Mouse (Mus musculus): ENCODE measurements around the gene Meis3. TPM values are rescaled to one million over a fixed set of nuclear protein-coding genes. Genes with fewer than 3 reads are reported as not detected.

Meis3 gene
- total RNA-seq, 2 experiments from 2014 or later: 38.0 to 42.5 TPM

DNA sequence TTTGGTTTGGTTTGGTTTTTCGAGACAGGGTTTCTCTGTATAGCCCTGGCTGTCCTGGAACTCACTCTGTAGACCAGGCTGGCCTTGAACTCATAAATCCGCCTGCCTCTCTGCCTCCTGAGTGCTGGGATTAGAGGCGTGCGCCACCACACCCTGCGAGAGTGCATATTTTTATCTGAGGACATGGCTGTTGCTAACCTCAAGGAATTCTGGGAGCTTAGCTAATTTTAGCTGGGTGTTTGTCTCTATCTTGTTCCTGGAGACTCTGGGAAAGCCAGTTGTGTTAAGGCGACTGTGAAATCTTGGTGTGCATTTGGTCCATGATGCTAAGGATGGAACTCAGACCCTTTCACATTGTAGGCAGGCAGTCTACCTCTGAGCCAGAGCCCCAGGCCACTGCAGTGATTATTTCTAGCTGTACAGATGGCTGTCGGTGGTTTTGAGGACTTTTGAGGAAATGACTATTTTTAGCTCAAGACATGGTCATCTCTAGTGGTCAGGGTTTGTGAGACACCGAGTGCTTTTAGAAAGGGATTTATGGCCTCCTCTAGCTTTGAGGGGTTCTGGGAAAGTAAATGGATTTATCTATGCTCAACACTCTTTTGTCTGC lies 18.7 kb upstream of the Meis3 start:
- no peak for DNase-seq (ENCODE audit: low spot score in 2 of 2)

- peak in 1 of 2 experiments; percentile 15 for DNase-seq (ENCODE audit: low spot score in 2 of 2)
Measured at GRCm38 (mm10) chr7:16158735-16159134, 16.2 kb upstream of the Meis3 start.

DNA sequence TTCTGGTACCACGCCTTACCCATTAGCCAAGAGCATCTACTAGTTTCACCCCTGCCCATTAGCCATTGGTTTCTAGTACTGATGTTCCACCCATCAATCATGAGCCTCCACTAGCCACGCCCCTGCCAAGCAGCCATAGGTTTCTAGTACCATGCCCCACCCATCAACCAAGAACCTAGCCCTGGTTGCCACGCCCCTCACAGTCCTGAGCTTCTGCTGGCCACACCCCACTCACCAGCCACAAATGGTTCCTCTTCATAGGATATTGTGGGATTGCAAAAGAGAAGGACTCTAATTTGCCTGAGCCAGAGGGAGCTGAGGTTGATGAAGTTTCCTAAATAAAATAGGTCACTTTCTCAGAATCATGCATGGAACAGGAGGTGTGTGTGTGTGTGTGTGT lies 14.2 kb upstream of the Meis3 start:
- peak in 1 of 2 experiments; percentile 62 for DNase-seq (ENCODE audit: low spot score in 2 of 2)

DNA sequence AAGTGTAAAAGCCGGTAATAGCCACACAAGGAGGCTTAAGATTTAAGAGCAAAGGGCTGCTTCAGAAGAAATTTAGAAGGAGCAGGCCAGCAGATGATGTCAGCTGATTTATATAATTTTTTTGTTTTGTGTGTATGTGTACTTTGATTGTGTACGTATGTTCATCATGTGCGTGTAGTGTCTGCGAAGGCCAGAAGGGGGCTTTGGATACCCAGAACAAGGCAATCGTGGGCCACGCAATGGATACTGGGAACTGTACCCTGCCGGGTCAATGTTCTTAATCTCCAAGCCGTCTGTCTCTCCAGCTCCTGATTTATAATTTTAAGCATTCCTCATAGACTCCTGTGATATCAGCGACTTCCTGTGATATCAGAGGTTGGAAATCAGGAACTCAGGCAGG lies 13.6 kb upstream of the Meis3 start:
- no peak for DNase-seq (ENCODE audit: low spot score in 2 of 2)

- DNase-seq (ENCODE audit: low spot score in 2 of 2): no peak
Measured at GRCm38 (mm10) chr7:16162036-16162435, 12.9 kb upstream of the Meis3 start.

DNA sequence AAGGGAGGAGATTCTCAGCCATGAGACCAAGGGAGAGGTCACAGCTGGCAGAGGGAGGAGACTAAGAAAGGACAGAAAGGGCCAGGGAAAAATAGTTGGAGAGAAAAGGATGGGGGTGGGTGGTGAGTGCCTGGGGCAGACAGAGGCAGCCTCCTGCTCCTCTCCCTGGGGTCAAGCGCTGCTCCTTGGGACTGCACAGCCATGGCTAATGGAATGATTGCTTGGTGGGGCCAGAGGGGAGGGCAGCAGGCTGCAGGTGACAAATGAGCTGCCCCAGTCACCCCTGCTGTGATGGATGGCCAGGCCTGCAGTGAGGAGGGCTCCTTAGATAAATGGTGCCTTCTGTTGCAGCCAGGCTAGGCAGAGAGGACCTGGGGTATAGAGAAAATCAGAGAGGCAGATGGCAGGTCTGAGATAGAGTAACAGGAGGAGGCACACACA lies 2.7 kb upstream of the Meis3 start:
- DNase-seq (ENCODE audit: low spot score in 2 of 2): no peak

DNA sequence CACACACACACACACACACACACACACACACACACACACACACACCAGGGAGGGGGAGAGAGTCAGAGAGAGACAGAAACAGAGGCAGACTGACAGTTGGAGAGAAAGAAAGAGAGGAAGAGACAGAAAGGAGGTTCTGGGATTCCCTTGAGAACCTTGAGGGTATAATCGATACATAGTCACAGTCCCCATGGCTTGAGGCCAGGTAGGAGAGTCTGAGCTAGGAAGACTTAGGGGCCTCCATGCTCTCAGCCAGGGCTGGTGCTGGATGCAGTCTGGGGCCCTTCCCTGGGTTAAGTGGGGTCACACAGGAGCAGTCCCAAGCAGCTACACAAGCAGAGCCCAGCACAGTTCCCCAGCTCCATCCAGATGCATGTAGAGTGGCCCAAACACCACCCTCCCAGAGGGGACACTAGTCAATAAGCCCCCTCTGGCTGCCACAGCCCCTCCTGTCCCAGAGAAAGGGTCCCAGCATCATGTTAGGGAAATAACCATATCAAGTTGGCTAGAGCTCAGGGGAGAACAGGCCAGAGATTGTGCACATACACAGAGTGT lies 2.2 kb upstream of the Meis3 start:
- no peak for DNase-seq (ENCODE audit: low spot score in 2 of 2)

- DNase-seq (ENCODE audit: low spot score in 2 of 2): no peak
Measured at GRCm38 (mm10) chr7:16173146-16173545, 1.7 kb upstream of the Meis3 start.

- DNase-seq (ENCODE audit: low spot score in 2 of 2): no peak
Measured at GRCm38 (mm10) chr7:16175542-16175931, 647 bp downstream of the Meis3 start.

- DNase-seq (ENCODE audit: low spot score in 2 of 2): no peak
Measured at GRCm38 (mm10) chr7:16178114-16178513, 3.2 kb downstream of the Meis3 start.

GRCm38 (mm10) chr7:16183663-16184062 lies 8.8 kb downstream of the Meis3 start:
- DNase-seq (ENCODE audit: low spot score in 2 of 2): no peak

GRCm38 (mm10) chr7:16187494-16187893 lies 12.6 kb downstream of the Meis3 start:
- no peak for DNase-seq (ENCODE audit: low spot score in 2 of 2)

- peak; percentile 82 to 88 for DNase-seq (ENCODE audit: low spot score in 2 of 2)
Measured at GRCm38 (mm10) chr7:16192315-16192714, 17.4 kb downstream of the Meis3 start.

DNA sequence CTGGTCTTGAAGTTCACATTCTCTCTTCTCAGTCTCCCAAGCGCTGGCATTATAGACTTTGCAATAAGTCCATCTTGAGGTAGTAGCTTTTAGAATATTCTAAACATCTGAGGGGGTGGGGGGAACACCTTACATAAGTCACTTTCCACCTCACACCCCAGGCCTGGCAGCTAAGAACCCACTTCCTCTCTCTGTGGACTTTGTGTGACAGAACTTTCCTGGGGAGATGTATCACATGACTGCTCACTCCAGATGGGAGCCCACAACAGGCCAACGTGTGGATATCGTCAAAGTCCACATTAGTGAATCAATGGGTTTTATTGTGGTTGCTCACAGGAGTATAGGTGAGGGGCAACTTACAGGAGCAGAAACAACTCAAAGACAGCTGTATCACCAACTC lies 18.8 kb downstream of the Meis3 start:
- no peak for DNase-seq (ENCODE audit: low spot score in 2 of 2)

DNA sequence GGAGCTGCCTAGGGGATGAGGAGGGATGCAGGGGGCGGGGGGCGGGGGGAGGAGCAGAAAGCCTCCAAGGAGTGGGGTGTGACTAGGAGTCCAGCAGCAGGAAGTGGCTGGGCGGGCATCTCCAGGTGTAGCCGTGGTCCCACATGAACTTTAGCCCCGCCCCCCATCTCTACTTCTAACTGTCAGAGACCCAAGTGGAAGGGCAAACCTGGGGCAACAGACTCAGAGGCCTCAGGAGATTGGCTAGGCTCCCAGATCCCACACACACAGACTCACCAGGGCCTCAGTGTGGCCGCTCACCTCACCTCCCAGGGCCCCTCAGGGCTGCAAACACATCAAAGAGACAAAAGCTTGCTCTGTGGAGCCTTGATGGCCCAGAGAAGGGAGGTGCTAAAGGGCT lies 21.7 kb downstream of the Meis3 start:
- DNase-seq (ENCODE audit: low spot score in 2 of 2): no peak

- no peak for DNase-seq (ENCODE audit: low spot score in 2 of 2)
Measured at GRCm38 (mm10) chr7:16197166-16197565, 22.3 kb downstream of the Meis3 start.

DNA sequence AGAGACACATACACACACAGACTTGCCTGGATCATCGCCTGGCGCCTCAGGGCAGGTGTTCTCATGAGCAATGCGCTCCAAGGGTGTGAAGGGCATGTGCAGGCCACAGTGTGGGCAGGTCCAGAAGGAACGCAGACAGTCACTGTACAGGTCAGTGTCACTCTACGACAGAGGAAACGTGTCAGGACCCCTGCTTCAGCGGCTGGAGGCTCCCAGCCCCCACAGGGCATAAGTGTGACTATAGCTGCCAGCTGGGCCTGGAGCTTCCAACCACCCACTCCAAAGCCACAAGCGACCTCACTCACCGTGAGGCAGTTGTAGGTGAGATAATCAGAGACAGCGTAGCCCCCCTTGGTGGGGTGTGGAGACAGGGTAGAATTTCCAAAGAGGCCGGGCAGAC lies 23.6 kb downstream of the Meis3 start:
- DNase-seq (ENCODE audit: low spot score in 2 of 2): no peak

GRCm38 (mm10) chr7:16201136-16201535 lies 26.2 kb downstream of the Meis3 start:
- DNase-seq (ENCODE audit: low spot score in 2 of 2): no peak

DNA sequence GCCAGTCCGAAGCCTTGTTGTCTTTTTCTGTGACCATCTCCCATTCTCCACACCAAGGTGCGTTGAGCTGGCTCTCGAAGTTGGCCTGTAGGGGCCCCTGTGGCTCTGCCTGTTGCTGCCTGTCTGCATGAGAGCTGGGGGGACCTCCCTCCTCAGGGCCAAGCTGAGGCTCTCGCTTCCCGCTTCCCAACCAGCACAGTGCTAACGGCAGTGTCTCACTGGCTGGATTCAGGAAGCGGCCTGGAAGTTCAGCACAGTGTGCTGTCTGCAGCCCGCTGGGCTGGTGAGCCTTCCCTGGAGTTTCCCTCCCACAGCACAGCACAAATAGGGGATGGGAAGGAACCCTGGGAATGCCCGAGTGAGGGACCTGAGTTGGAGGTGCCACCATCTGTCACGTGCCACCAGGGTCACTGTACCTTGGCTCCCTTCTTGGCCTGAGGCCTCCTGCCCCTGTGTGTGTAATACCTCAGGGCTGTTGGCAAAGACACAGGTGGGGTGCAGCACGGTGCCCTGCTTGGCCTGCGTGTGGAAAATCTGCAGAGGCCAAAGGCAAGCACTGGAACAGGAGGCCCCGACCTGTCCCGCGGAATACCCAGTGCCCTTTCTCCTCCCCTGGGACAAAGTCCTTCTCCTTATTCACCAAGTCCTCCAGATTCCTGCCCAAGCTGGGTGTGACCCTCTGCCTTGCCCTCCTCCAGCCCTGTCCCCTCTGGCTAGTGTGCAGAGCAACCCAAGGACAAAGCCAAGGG lies 28.0 kb downstream of the Meis3 start:
- DNase-seq (ENCODE audit: low spot score in 2 of 2): no peak

GRCm38 (mm10) chr7:16203505-16203903 lies 28.6 kb downstream of the Meis3 start:
- DNase-seq (ENCODE audit: low spot score in 2 of 2): no peak

DNA sequence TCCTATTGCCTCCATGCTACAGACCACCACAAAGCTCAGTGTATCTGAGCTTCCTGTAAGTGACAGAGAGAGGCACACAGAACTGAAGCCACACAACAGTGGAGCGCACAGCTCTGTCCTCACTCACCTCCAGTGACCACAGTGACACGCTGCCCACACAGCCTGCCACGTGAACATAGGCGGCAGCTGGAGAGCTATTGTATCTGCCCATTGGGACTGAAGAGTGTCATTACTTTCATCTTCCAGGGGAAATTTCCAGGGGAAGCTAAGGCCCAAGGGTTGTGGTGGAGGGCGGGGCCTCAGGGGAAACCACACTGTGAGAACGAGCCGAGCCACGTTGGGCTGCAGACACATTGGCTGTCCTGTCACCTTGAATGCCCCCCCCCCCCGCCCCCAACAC lies 29.9 kb downstream of the Meis3 start:
- no peak for DNase-seq (ENCODE audit: low spot score in 2 of 2)

- DNase-seq (ENCODE audit: low spot score in 2 of 2): no peak
Measured at GRCm38 (mm10) chr7:16207076-16207475, 32.2 kb downstream of the Meis3 start.

GRCm38 (mm10) chr7:16207496-16207895 lies 32.6 kb downstream of the Meis3 start:
- DNase-seq (ENCODE audit: low spot score in 2 of 2): peak in 1 of 2 experiments; percentile 14
